Mouse (Mus musculus): Measurements from ENCODE around the gene Pgs1.
A peak's percentile ranks its signal among the peaks of the same experiment; 100 is the strongest.

The Pgs1 gene

GRCm38 (mm10) chr11:118000565-118001215 lies 14.6 kb downstream of the Pgs1 start:
- DNase-seq (ENCODE audit: low spot score in 2 of 2): no peak

- DNase-seq (ENCODE audit: low spot score in 2 of 2): no peak
Measured at GRCm38 (mm10) chr11:118003176-118003575, 17.1 kb downstream of the Pgs1 start.

GRCm38 (mm10) chr11:118003718-118004117 lies 17.6 kb downstream of the Pgs1 start:
- DNase-seq (ENCODE audit: low spot score in 2 of 2): no peak

- no peak for DNase-seq (ENCODE audit: low spot score in 2 of 2)
Measured at GRCm38 (mm10) chr11:118004217-118004616, 18.1 kb downstream of the Pgs1 start.

GRCm38 (mm10) chr11:118007460-118008143 lies 21.5 kb downstream of the Pgs1 start:
- no peak for DNase-seq (ENCODE audit: low spot score in 2 of 2)

- DNase-seq (ENCODE audit: low spot score in 2 of 2): no peak
Measured at GRCm38 (mm10) chr11:118008144-118008805, 22.2 kb downstream of the Pgs1 start.

- no peak for DNase-seq (ENCODE audit: low spot score in 2 of 2)
Measured at GRCm38 (mm10) chr11:118008843-118009242, 22.8 kb downstream of the Pgs1 start.

GRCm38 (mm10) chr11:118009865-118010571 lies 23.9 kb downstream of the Pgs1 start:
- DNase-seq (ENCODE audit: low spot score in 2 of 2): no peak

- DNase-seq (ENCODE audit: low spot score in 2 of 2): no peak
Measured at GRCm38 (mm10) chr11:118012595-118012994, 26.5 kb downstream of the Pgs1 start.

GRCm38 (mm10) chr11:118013339-118013738 lies 27.2 kb downstream of the Pgs1 start:
- no peak for DNase-seq (ENCODE audit: low spot score in 2 of 2)

GRCm38 (mm10) chr11:118014391-118014995 lies 28.4 kb downstream of the Pgs1 start:
- no peak for DNase-seq (ENCODE audit: low spot score in 2 of 2)

- DNase-seq (ENCODE audit: low spot score in 2 of 2): no peak
Measured at GRCm38 (mm10) chr11:118015381-118016145, 29.5 kb downstream of the Pgs1 start.

- no peak for DNase-seq (ENCODE audit: low spot score in 2 of 2)
Measured at GRCm38 (mm10) chr11:118018328-118018727, 32.2 kb downstream of the Pgs1 start.

GRCm38 (mm10) chr11:118021806-118022205 lies 35.7 kb downstream of the Pgs1 start:
- DNase-seq (ENCODE audit: low spot score in 2 of 2): peak; percentile 61 to 62

- no peak for DNase-seq (ENCODE audit: low spot score in 2 of 2)
Measured at GRCm38 (mm10) chr11:118023475-118023874, 37.4 kb downstream of the Pgs1 start.

GRCm38 (mm10) chr11:118024111-118024510 lies 38.0 kb downstream of the Pgs1 start:
- no peak for DNase-seq (ENCODE audit: low spot score in 2 of 2)

- DNase-seq (ENCODE audit: low spot score in 2 of 2): no peak
Measured at GRCm38 (mm10) chr11:118029170-118029569, 43.1 kb downstream of the Pgs1 start.

- no peak for DNase-seq (ENCODE audit: low spot score in 2 of 2)
Measured at GRCm38 (mm10) chr11:118031134-118031533, 45.0 kb downstream of the Pgs1 start.

GRCm38 (mm10) chr11:118034395-118034794 lies 48.3 kb downstream of the Pgs1 start:
- DNase-seq (ENCODE audit: low spot score in 2 of 2): no peak

- DNase-seq (ENCODE audit: low spot score in 2 of 2): no peak
Measured at GRCm38 (mm10) chr11:118035068-118035467, 49.0 kb downstream of the Pgs1 start.

- no peak for DNase-seq (ENCODE audit: low spot score in 2 of 2)
Measured at GRCm38 (mm10) chr11:118042791-118043190, 56.7 kb downstream of the Pgs1 start.

All from frontal cortex, postnatal 25 days (tissue).